Mouse (Mus musculus) embryonic facial prominence, embryonic 12.5 days (tissue): ENCODE measurements around the gene Ppcs. TPM values are rescaled to one million over a fixed set of nuclear protein-coding genes. Genes with fewer than 3 reads are reported as not detected.

Experiments used
- ATAC-seq: fragments of 200-750 bp; cut with Nextera tagmentation; 2 replicates; pipeline ENCODE4 v1.8.0; 2017; ENCODE audit not compliant: insufficient number of reproducible peaks, insufficient read depth, low FRiP score, low TSS enrichment
- H3K27ac ChIP-seq: fragments of 300-500 bp; sonication (generic); 2 replicates; pipeline ENCODE4 v1.5.1; 2016; ENCODE audit warnings: mild to moderate bottlenecking
- H3K27me3 ChIP-seq: fragments of 300-500 bp; sonication (generic); 2 replicates; pipeline ENCODE4 v1.6.1; 2016; ENCODE audit warnings: mild to moderate bottlenecking, moderate library complexity
- H3K36me3 ChIP-seq: fragments of 300-500 bp; sonication (generic); 2 replicates; pipeline ENCODE4 v1.6.1; 2016; ENCODE audit warnings: mild to moderate bottlenecking
- H3K4me1 ChIP-seq: fragments of 300-500 bp; sonication (generic); 2 replicates; pipeline ENCODE4 v1.6.1; 2016
- H3K4me2 ChIP-seq: fragments of 300-500 bp; sonication (generic); replicated peaks from 2 replicates; pipeline ENCODE4 v1.6.1; 2016; ENCODE audit warnings: mild to moderate bottlenecking, moderate library complexity
- H3K4me3 ChIP-seq: fragments of 300-500 bp; sonication (generic); 2 replicates; pipeline ENCODE4 v1.5.1; 2016; ENCODE audit warnings: mild to moderate bottlenecking
- H3K9ac ChIP-seq: fragments of 300-500 bp; sonication (generic); 2 replicates; pipeline ENCODE4 v1.6.1; 2016; ENCODE audit warnings: mild to moderate bottlenecking, moderate library complexity
- H3K9me3 ChIP-seq: fragments of 300-500 bp; sonication (generic); 2 replicates; pipeline ENCODE4 v1.6.1; 2016; ENCODE audit warnings: mild to moderate bottlenecking, moderate library complexity
- WGBS: fragments of 180-500 bp; shearing (Covaris S2); methylation state at CpG from one replicate; pipeline ENCODE4 v1.1.7; 2016; 5-methylcytosine and 5-hydroxymethylcytosine counted together
- polyA plus RNA-seq: library from polyadenylated mRNA; unstranded; fragments of >200 nt; fragmentation: Nextera tagmentation; extraction: Ambion mirVana; gene quantifications from 2 replicates; pipeline ENCODE4 v1.2.1, GENCODE M21; 2016

Gene Ppcs
- polyA plus RNA-seq, 1 experiment from 2014 or later = 28.7 TPM

DNA sequence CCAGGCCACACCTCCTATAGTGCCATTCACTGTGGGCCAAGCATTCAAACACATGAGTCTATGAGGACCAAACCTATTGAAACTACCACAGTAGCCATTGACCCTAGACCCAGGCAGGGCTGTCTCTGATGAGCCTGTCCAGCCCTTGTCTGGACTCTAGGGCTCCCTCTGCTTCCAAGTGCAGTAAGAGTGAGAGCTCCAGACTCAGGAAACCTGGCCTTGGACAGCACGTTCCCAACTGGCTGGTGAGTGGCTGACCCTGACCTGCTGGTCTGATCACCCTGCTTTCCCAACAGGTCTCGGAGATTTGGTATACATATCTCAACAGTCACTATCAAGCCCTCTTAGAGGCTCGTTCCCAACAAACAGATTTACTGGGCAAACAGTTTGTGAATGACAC, 25.6 kb upstream of the Ppcs start:
- WGBS = 63% methylated on average over 3 of the region's 3 CpGs
- H3K9me3 ChIP-seq = no peaks in the 10 kb centered on the region
- no peak overlapping the region for H3K27ac ChIP-seq
- no peaks in the 10 kb centered on the region for H3K4me1 ChIP-seq
- no peaks in the 10 kb centered on the region for H3K36me3 ChIP-seq
- H3K4me3 ChIP-seq = no peak overlapping the region
- no peak overlapping the region for H3K4me2 ChIP-seq
- no peak for ATAC-seq
- no peaks in the 10 kb centered on the region for H3K27me3 ChIP-seq
- H3K9ac ChIP-seq = no peak overlapping the region

GRCm38 (mm10) chr4:119447261-119447660, 25.0 kb upstream of the Ppcs start:
- Histone ChIP-seq H3K9me3 (no peaks in the 10 kb centered on the region), H3K9ac (no peak overlapping the region), H3K4me3 (no peak overlapping the region), H3K27me3 (no peaks in the 10 kb centered on the region), H3K4me2 (no peak overlapping the region), H3K36me3 (no peaks in the 10 kb centered on the region), H3K27ac (no peak overlapping the region), H3K4me1 (peaks cover 4% of the 10 kb centered on the region; the same call in 1 of the 2 replicates)
- ATAC-seq = no peak
- 94% methylated on average over 6 of the region's 6 CpGs for WGBS

DNA sequence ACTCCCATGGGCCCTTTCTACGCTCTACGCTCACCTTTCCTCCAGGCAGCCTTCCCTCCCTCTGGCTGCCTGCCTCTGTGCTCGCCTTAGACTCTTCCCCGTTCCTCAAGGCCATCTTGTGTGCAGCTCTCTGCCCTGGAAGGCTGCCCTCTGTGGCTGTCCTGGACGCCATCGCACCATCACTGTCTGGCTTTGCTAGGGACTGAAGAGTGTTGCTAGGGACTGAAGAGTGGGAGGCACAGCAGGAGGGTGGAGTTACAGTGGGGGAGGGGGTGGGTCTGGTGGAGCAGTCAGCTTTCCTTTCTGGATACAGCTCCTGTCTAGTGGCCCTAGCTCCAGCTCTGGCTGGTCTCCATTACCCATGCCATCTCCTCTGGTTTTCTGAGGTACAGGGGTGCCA, 20.3 kb upstream of the Ppcs start:
- whole genome bisulfite sequencing = 32% methylated on average over 6 of the region's 6 CpGs
- no peak overlapping the region for H3K4me3 ChIP-seq
- no peak overlapping the region for H3K9ac ChIP-seq
- H3K9me3 ChIP-seq = no peaks in the 10 kb centered on the region
- no peaks in the 10 kb centered on the region for H3K27me3 ChIP-seq
- H3K27ac ChIP-seq = no peak overlapping the region
- H3K4me2 ChIP-seq = no peak overlapping the region
- peaks cover 4% of the 10 kb centered on the region; the same call in 1 of the 2 replicates for H3K4me1 ChIP-seq
- no peak for ATAC-seq
- H3K36me3 ChIP-seq = no peaks in the 10 kb centered on the region

- H3K9me3 ChIP-seq = no peaks in the 10 kb centered on the region
- no peak overlapping the region for H3K9ac ChIP-seq
- no peak for ATAC-seq
- no peak overlapping the region for H3K4me3 ChIP-seq
- H3K4me1 ChIP-seq = peaks cover 4% of the 10 kb centered on the region; the same call in 1 of the 2 replicates
- 90% methylated on average over 4 of the region's 4 CpGs for WGBS
- H3K27me3 ChIP-seq = no peaks in the 10 kb centered on the region
- H3K36me3 ChIP-seq = no peaks in the 10 kb centered on the region
- H3K27ac ChIP-seq = no peak overlapping the region
- no peak overlapping the region for H3K4me2 ChIP-seq
These were observed 19.6 kb upstream of the Ppcs start for GRCm38 (mm10) chr4:119441836-119442235.

DNA sequence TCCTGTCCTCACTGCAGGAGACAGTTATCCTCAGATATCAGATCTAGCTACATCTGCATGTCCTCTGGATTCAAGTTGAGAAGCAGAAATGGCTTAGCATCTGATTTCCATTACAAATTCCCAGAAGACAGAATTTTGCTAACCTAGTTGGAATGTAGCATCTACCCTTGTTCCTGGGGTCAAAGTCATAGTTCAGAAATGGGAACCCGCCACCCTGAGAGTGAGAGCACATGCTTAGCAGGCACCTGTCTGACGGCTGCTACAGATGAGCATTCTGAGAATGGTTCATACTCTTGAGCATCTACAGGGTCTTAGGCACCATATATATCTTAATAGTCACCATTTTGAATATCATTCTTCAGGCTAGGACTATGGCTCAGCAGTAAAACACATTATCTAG, 15.7 kb upstream of the Ppcs start:
- H3K4me3 ChIP-seq = no peak overlapping the region
- 77% methylated on average over 2 of the region's 2 CpGs for WGBS

DNA sequence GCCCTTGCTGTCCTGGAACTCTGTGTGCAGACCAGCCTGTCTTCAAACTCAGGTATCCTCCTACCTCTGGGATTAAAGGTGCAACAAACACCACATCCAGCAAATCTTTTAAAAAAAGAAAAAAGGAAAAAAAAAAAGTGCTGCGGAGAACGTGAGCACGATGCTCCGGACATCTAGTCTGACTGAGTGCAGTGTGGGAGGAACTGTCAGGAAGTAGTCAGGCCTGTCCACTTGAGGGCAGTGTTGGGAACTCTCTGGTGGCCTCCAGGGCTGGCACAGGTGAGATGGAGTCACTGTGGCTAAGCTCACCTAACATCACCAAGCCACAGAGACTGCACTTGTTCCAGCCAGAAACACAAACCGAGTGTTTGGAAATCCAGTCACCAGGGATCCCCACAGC, 8.5 kb upstream of the Ppcs start:
- Histone ChIP-seq H3K9me3 (no peaks in the 10 kb centered on the region), H3K27ac (no peak overlapping the region), H3K9ac (no peak overlapping the region), H3K36me3 (no peaks in the 10 kb centered on the region), H3K27me3 (no peaks in the 10 kb centered on the region), H3K4me2 (no peak overlapping the region), H3K4me3 (no peak overlapping the region), H3K4me1 (no peaks in the 10 kb centered on the region)
- no peak for ATAC-seq
- WGBS = 25% methylated on average over 5 of the region's 5 CpGs

More for the DNA sequence above, 15.7 kb upstream of the Ppcs start:
- Histone ChIP-seq H3K4me2 (no peak overlapping the region), H3K4me1 (peaks cover 4% of the 10 kb centered on the region; the same call in 1 of the 2 replicates), H3K27me3 (no peaks in the 10 kb centered on the region), H3K9me3 (no peaks in the 10 kb centered on the region), H3K36me3 (no peaks in the 10 kb centered on the region), H3K9ac (no peak overlapping the region), H3K27ac (no peak overlapping the region)
- ATAC-seq = no peak

DNA sequence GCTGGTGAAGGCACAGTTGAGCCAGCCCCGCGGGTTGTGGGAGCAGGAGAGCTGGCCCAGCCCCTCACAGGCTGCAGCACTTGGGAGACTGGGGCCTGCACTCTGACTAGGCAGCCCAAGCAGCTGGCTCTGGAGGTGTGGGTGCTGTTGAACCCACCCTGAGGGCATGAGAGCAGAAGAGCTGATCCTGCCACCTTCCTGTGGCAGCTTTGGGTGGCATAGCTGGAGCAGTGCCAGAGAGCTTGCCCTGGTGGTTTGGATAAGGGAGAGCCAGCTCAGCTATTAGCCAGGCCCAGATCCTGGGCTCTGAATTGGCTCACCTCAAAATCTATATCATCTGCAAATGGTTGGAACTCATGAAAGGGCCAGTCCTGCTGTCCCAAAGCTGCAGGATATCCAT, 5.5 kb upstream of the Ppcs start:
- no peaks in the 10 kb centered on the region for H3K4me1 ChIP-seq
- no peak overlapping the region for H3K4me3 ChIP-seq

DNA sequence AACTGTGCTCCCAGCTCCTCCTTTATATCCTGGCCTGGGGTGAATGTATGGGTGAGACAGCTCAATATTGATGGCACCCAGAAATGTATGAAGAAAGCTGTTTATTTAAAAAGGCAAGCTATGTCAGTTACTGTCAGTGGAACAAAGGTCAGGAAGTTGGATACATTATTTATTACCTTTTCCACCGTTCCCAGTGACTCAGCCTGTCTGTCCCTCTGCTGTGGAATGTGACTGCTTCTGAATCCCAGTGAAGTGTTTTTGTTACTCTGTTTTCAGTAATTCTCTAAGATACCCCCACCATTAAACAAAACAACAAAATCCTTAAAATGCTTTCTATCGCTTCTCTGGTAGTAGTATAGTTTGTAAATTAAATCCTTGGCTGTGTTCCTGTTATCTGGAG, 3.4 kb upstream of the Ppcs start:
- Histone ChIP-seq H3K9ac (no peak overlapping the region), H3K4me2 (no peak overlapping the region), H3K9me3 (no peaks in the 10 kb centered on the region), H3K4me1 (peaks cover 8% of the 10 kb centered on the region), H3K4me3 (no peak overlapping the region), H3K36me3 (no peaks in the 10 kb centered on the region), H3K27ac (no peak overlapping the region), H3K27me3 (no peaks in the 10 kb centered on the region)
- ATAC-seq = no peak
- WGBS = 67% methylated on average over 2 of the region's 2 CpGs

More for the DNA sequence above, 5.5 kb upstream of the Ppcs start:
- H3K4me2 ChIP-seq = no peak overlapping the region
- 55% methylated on average over 2 of the region's 2 CpGs for WGBS
- no peaks in the 10 kb centered on the region for H3K27me3 ChIP-seq
- no peaks in the 10 kb centered on the region for H3K36me3 ChIP-seq
- H3K9ac ChIP-seq = no peak overlapping the region
- no peak for ATAC-seq
- no peaks in the 10 kb centered on the region for H3K9me3 ChIP-seq
- H3K27ac ChIP-seq = no peak overlapping the region

- no peaks in the 10 kb centered on the region for H3K27me3 ChIP-seq
- H3K9me3 ChIP-seq = no peaks in the 10 kb centered on the region
- H3K4me1 ChIP-seq = peaks cover 8% of the 10 kb centered on the region
- no peaks in the 10 kb centered on the region for H3K36me3 ChIP-seq
- no peak overlapping the region for H3K27ac ChIP-seq
- WGBS = 87% methylated on average over 2 of the region's 2 CpGs
- H3K4me2 ChIP-seq = no peak overlapping the region
- H3K4me3 ChIP-seq = no peak overlapping the region
- H3K9ac ChIP-seq = no peak overlapping the region
- no peak for ATAC-seq
These were observed 2.9 kb upstream of the Ppcs start for GRCm38 (mm10) chr4:119425077-119425476.

GRCm38 (mm10) chr4:119421921-119422293, 313 bp downstream of the Ppcs start:
- no peaks in the 10 kb centered on the region for H3K27me3 ChIP-seq
- peak overlapping the region; percentile 71 for H3K4me3 ChIP-seq
- H3K9ac ChIP-seq = peak overlapping the region; percentile 60
- H3K4me1 ChIP-seq = peaks cover 8% of the 10 kb centered on the region
- H3K36me3 ChIP-seq = peaks cover 8% of the 10 kb centered on the region; the same call in 1 of the 2 replicates
- H3K27ac ChIP-seq = peak overlapping the region; percentile 75
- under 1% methylated on average over 30 of the region's 31 CpGs for WGBS
- no peaks in the 10 kb centered on the region for H3K9me3 ChIP-seq
- H3K4me2 ChIP-seq = peak overlapping the region; percentile 64
- peak; percentile 26; the same call in 1 of the 2 replicates for ATAC-seq

DNA sequence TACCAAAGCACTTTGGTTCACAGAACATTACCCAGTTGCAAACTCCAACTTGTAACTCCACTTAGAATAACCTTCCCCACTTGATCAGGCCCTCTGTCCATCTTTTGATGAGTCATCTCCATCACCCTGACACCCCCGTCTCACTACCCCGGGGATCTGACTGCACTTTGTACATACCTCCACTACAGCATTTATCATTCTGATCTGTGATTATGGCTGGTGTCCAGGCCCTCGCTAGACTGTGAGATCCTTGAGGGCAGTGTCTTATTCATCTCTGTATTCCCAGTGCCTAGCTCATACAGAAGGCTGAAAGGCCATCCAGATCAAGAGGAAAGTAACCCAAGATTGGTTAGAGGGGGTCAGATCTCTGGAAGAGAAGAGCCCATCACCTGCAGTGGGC, 1.0 kb downstream of the Ppcs start:
- H3K36me3 ChIP-seq = peaks cover 8% of the 10 kb centered on the region; the same call in 1 of the 2 replicates
- peak overlapping the region; percentile 60 for H3K9ac ChIP-seq
- ATAC-seq = no peak
- H3K4me2 ChIP-seq = peak overlapping the region; percentile 64
- no peaks in the 10 kb centered on the region for H3K9me3 ChIP-seq
- peak overlapping the region; percentile 71 for H3K4me3 ChIP-seq
- no peak overlapping the region for H3K27ac ChIP-seq
- no peaks in the 10 kb centered on the region for H3K27me3 ChIP-seq
- 66% methylated on average over 3 of the region's 3 CpGs for WGBS
- peaks cover 8% of the 10 kb centered on the region for H3K4me1 ChIP-seq

DNA sequence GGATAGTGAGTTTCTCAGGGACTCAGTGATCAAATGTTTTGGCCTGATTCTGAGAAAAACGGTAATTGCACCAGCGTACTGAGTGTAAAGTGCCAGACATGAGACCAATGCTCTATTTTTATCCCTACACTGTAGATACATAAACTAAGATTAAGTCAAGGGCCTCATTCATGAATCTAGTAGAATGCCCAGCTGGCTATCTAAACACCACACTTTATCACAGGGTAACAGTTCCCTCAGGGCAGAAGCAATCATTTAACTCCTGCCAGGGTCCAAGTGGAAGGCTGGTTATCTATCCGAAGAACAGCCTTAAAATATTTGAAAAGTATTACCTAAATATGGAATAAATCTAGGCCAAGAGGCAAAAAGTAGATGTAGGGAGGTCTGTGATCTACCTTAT, 4.3 kb downstream of the Ppcs start:
- H3K4me2 ChIP-seq = no peak overlapping the region
- no peak overlapping the region for H3K27ac ChIP-seq
- no peaks in the 10 kb centered on the region for H3K9me3 ChIP-seq
- 86% methylated on average over 3 of the region's 3 CpGs for WGBS
- no peaks in the 10 kb centered on the region for H3K27me3 ChIP-seq
- H3K36me3 ChIP-seq = peaks cover 8% of the 10 kb centered on the region; the same call in 1 of the 2 replicates
- H3K4me3 ChIP-seq = no peak overlapping the region
- H3K4me1 ChIP-seq = peaks cover 12% of the 10 kb centered on the region
- H3K9ac ChIP-seq = no peak overlapping the region
- ATAC-seq = no peak

DNA sequence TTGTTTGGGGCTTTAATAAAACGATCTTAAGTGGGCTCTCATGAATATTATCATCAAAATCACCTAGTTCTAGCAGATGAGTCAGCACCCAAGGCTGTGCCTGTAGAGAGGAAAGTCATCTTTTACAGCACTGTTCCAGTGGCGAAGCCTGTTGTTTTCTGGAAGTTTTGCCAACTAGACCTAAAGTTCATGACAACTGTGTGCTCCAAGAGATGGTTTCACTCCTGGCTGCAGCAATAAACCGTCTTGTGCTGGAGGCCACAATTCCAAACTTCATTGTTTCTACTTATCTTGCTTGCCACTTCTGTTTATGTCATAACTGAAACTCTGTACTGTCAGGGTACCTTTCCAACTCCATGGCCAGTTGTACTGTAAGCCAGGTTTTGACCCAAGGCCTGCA, 5.0 kb downstream of the Ppcs start:
- ATAC-seq = no peak
- H3K4me2 ChIP-seq = no peak overlapping the region
- peaks cover 8% of the 10 kb centered on the region; the same call in 1 of the 2 replicates for H3K36me3 ChIP-seq
- H3K4me3 ChIP-seq = no peak overlapping the region
- H3K27me3 ChIP-seq = no peaks in the 10 kb centered on the region
- H3K27ac ChIP-seq = no peak overlapping the region
- no peak overlapping the region for H3K9ac ChIP-seq
- no peaks in the 10 kb centered on the region for H3K9me3 ChIP-seq
- WGBS = 79% methylated on average over 3 of the region's 3 CpGs
- H3K4me1 ChIP-seq = peaks cover 12% of the 10 kb centered on the region
